Mouse (Mus musculus): ENCODE data around the gene Cdc123. TPM values are rescaled to one million over a fixed set of nuclear protein-coding genes. Genes with fewer than 3 reads are reported as not detected.

The Cdc123 gene
- 100 to 1,000 TPM; 138 to 181 TPM for polyA plus RNA-seq (2017; shearing (Covaris generic))

DNA sequence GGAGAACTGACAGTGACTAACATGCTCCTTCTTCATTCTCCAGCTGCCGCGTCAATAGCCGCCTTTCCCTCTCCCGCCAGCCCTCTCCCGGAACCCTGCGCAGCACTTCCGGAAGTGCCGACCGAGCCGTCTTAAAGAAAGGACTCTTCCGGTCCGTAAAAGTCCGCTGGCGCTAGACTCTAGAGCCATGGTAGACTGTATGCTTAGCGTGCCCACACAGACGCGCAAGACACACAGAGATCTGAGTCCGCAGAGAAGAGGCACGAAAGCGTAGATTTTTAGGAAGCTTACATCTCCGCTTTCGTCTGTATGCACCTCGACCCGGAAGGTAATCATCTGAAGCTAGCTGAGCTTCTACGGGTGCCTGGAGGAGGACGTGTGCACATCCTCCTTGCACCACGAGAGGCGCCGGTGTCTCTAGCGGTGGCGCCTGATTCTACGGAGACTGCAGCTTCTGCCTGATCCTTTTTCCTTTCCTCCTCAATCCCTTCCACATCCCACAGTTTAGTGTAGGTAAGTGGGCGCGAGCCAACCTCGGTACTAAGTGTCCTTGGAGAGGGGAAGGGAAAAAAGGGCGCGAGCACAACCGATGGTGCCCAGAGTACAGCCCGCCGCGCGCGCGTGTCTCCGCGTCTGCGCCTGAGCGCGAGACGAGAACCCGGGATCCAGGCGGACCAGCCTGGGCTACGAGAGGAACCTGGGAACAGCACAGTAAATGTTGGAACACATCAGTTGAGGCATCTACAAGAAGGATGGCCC lies at the start of gene Cdc123, which contains the start of gene Nudt5:
TSS of gene Cdc123 (minus strand) at position 292 of the 759 bp plus-strand sequence.
TSS of gene Nudt5 (plus strand) at position 147 of the 759 bp plus-strand sequence.

DNA sequence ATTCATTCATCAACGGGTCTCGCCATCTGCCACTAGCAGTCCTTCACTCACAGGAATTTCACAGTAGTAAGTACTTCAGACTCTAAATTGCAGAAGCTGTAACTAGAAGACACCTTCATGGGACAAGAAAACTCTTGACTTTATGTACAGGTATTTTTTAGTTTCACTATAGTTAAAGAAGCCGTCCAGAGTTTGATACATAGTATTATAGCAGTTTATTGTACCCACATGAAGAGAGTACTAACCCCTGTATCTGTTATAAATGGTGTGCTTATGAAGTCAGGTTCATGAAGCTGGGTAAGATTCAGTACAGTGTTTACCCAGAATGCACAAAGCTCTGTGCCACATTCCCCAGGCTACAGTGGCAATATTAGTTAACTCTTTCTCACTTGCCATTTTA lies 17.9 kb upstream of the Cdc123 start, which contains the start of gene Gm13199:
TSS of gene Gm13199 (minus strand) at position 101 of the 400 bp plus-strand sequence.

Other genes starting within 250 kb of the Cdc123 start
- gene Camk1d, start 130.6 kb downstream of the Cdc123 start, polyA plus RNA-seq (2017; shearing (Covaris generic)): 10 to 100 TPM; 25.5 to 27.2 TPM
- gene Nudt5, start 145 bp downstream of the Cdc123 start, polyA plus RNA-seq (2017; shearing (Covaris generic)): 10 to 100 TPM; 33.7 to 42.3 TPM
- 1 to 10 TPM in 1 of 2 experiments, under 1 TPM in 1; 0.76 to 3.2 TPM for gene Gm13199, start 17.8 kb upstream of the Cdc123 start, polyA plus RNA-seq (2017; shearing (Covaris generic))
- gene Sec61a2, start 50.3 kb upstream of the Cdc123 start, polyA plus RNA-seq (2017; shearing (Covaris generic)): 10 to 100 TPM; 20.0 to 21.6 TPM
- gene Dhtkd1, start 97.6 kb upstream of the Cdc123 start, polyA plus RNA-seq (2017; shearing (Covaris generic)): under 1 TPM in 1 of 2 experiments, not detected in 1; 0.17 TPM
- gene Upf2, start 106.3 kb upstream of the Cdc123 start, polyA plus RNA-seq (2017; shearing (Covaris generic)): 10 to 100 TPM; 14.5 to 16.0 TPM

All from activated CD4-positive, CD25-positive, alpha-beta regulatory T cell (primary cell).